Mouse (Mus musculus) liver, postnatal 0 days (tissue): ENCODE results near the gene Ugt1a6a.

Experiments used
- CTCF ChIP-seq: sonication (generic); IDR thresholded peaks from 2 replicates; pipeline ENCODE4 v1.5.1; 2016; ENCODE audit warnings: antibody characterized with exemption, low read depth
- EP300 ChIP-seq: IDR thresholded peaks from 2 replicates; pipeline ENCODE4 v1.6.1; 2016; ENCODE audit warnings: antibody characterized with exemption, low read depth, mild to moderate bottlenecking

GRCm38 (mm10) chr1:88246386-88246785 lies 111.8 kb downstream of the Ugt1a6a start:
- no peak for TF ChIP-seq EP300
- no peak for TF ChIP-seq CTCF
